Mouse (Mus musculus): Measurements from ENCODE around the gene Ssh3. TPM values are rescaled to one million over a fixed set of nuclear protein-coding genes. Genes with fewer than 3 reads are reported as not detected.

The Ssh3 gene
- total RNA-seq, 1 experiment from 2014 or later, result 23.2 TPM

GRCm38 (mm10) chr19:4211891-4212588 lies 56.9 kb downstream of the Ssh3 start:
- ATAC-seq (replicated peaks in 1 of 2; ENCODE audit: insufficient read depth in 1 of 2, low FRiP score in 2 of 2, low TSS enrichment in 1 of 2, low read depth in 1 of 2, poor library complexity in 2 of 2, severe bottlenecking in 2 of 2), result no peak

Other genes with a start within 250 kb of the Ssh3 start
- 62.7 and 72.5 TPM in 2 replicates for gene Gstp1, start 231.2 kb downstream of the Ssh3 start, total RNA-seq (2017)
- gene Gstp2, start 223.2 kb downstream of the Ssh3 start, total RNA-seq (2017), result not detected in 2 replicates
- gene Gstp3, start 209.6 kb downstream of the Ssh3 start, total RNA-seq (2017), result 1.4 and 13.2 TPM in 2 replicates
- gene Cabp2, start 187.6 kb downstream of the Ssh3 start, total RNA-seq (2017), result not detected in 2 replicates
- gene Cdk2ap2, start 172.0 kb downstream of the Ssh3 start, total RNA-seq (2017), result 13.3 and 18.8 TPM in 2 replicates
- gene Pitpnm1, start 169.2 kb downstream of the Ssh3 start, total RNA-seq (2017), result 20.0 and 22.4 TPM in 2 replicates
- 60.3 and 78.0 TPM in 2 replicates for gene Aip, start 143.3 kb downstream of the Ssh3 start, total RNA-seq (2017)
- not detected in 2 replicates for gene Gpr152, start 129.4 kb downstream of the Ssh3 start, total RNA-seq (2017)
- gene Cabp4, start 125.1 kb downstream of the Ssh3 start, total RNA-seq (2017), result not detected in 2 replicates
- 66.9 and 109 TPM in 2 replicates for gene Coro1b, start 120.6 kb downstream of the Ssh3 start, total RNA-seq (2017)
- 229 and 295 TPM in 2 replicates for gene Ptprcap, start 115.6 kb downstream of the Ssh3 start, total RNA-seq (2017)
- gene Rps6kb2, start 105.8 kb downstream of the Ssh3 start, total RNA-seq (2017), result 16.2 and 18.8 TPM in 2 replicates
- gene Carns1, start 93.7 kb downstream of the Ssh3 start, total RNA-seq (2017), result 11.2 and 16.2 TPM in 2 replicates
- 59.8 and 70.8 TPM in 2 replicates for gene Tbc1d10c, start 77.9 kb downstream of the Ssh3 start, total RNA-seq (2017)
- gene Ppp1ca, start 77.1 kb downstream of the Ssh3 start, total RNA-seq (2017), result 384 and 392 TPM in 2 replicates
- gene Rad9a, start 67.5 kb downstream of the Ssh3 start, total RNA-seq (2017), result 16.4 and 17.3 TPM in 2 replicates
- 12.8 and 17.3 TPM in 2 replicates for gene Clcf1, start 54.9 kb downstream of the Ssh3 start, total RNA-seq (2017)
- not detected in 2 replicates for gene AC109138.7, start 54.8 kb downstream of the Ssh3 start, total RNA-seq (2017)
- gene Pold4, start 37.3 kb downstream of the Ssh3 start, total RNA-seq (2017), result 61.0 and 88.8 TPM in 2 replicates
- 6.0 and 6.6 TPM in 2 replicates for gene Ankrd13d, start 14.0 kb upstream of the Ssh3 start, total RNA-seq (2017)
- gene Grk2, start 37.0 kb upstream of the Ssh3 start, total RNA-seq (2017), result 147 and 234 TPM in 2 replicates
- 95.0 and 119 TPM in 2 replicates for gene Kdm2a, start 129.1 kb upstream of the Ssh3 start, total RNA-seq (2017)
- 2.4 and 2.7 TPM in 2 replicates for gene Rhod, start 170.3 kb upstream of the Ssh3 start, total RNA-seq (2017)
- not detected in 2 replicates for gene Syt12, start 208.3 kb upstream of the Ssh3 start, total RNA-seq (2017)
- not detected in 2 replicates for gene 2010003K11Rik, start 229.4 kb upstream of the Ssh3 start, total RNA-seq (2017)
- 1.2 TPM in 2 replicates for gene Pcx, start 241.3 kb upstream of the Ssh3 start, total RNA-seq (2017)

Measured in hematopoietic stem cell, adult 5-6 weeks (primary cell).